Mouse (Mus musculus): Measurements from ENCODE around the gene Map3k12. TPM values are rescaled to one million over a fixed set of nuclear protein-coding genes. Genes with fewer than 3 reads are reported as not detected.
A peak's percentile ranks its signal among the peaks of the same experiment; 100 is the strongest.

Gene Map3k12
- total RNA-seq, 2 experiments from 2014 or later = 1.3 to 1.6 TPM

GRCm38 (mm10) chr15:102461430-102462075 lies 55.3 kb downstream of the Map3k12 start:
- Histone ChIP-seq H3K27ac (peak overlapping the region; percentile 89; the same call in 1 of the 2 replicates), H3K4me3 (peak overlapping the region; percentile 79; the same call in 1 of the 2 replicates)
- no peak for DNase-seq
- intact Hi-C loops (cut with DNase I) = no loop called here
- no peak for TF ChIP-seq CTCF (IDR thresholded peaks at IDR 0.05)

- Histone ChIP-seq H3K27ac (peak overlapping the region; percentile 89), H3K4me3 (peak overlapping the region; percentile 79)
- no peak for DNase-seq
- intact Hi-C loops (cut with DNase I) = no loop called here
- TF ChIP-seq CTCF (IDR thresholded peaks at IDR 0.05) = no peak
These were observed 55.9 kb downstream of the Map3k12 start for GRCm38 (mm10) chr15:102460971-102461370.

- Histone ChIP-seq H3K27ac (peak overlapping the region; percentile 89), H3K4me3 (peak overlapping the region; percentile 79)
- no peak for TF ChIP-seq CTCF (IDR thresholded peaks at IDR 0.05)
- DNase-seq = no peak
- intact Hi-C loops (cut with DNase I) = no loop called here
These were observed 56.5 kb downstream of the Map3k12 start for GRCm38 (mm10) chr15:102460409-102460808.

GRCm38 (mm10) chr15:102459847-102460246 lies 57.0 kb downstream of the Map3k12 start:
- intact Hi-C loops (cut with DNase I) = no loop called here
- no peak for DNase-seq
- Histone ChIP-seq H3K27ac (peak overlapping the region; percentile 89), H3K4me3 (peak overlapping the region; percentile 79)
- TF ChIP-seq CTCF (IDR thresholded peaks at IDR 0.05) = no peak

GRCm38 (mm10) chr15:102459381-102459780 lies 57.5 kb downstream of the Map3k12 start:
- DNase-seq = no peak
- TF ChIP-seq CTCF (IDR thresholded peaks at IDR 0.05) = no peak
- H3K27ac ChIP-seq = peak overlapping the region; percentile 89
- peak overlapping the region; percentile 79 for H3K4me3 ChIP-seq
- intact Hi-C loops (cut with DNase I) = no loop called here

GRCm38 (mm10) chr15:102458904-102459317 lies 58.0 kb downstream of the Map3k12 start, which contains the start of gene Prr13:
TSS of gene Prr13 (plus strand) at chr15:102459028.
- peak; percentile 91 for DNase-seq
- Histone ChIP-seq H3K4me3 (peak within 1 kb of the TSS; percentile 79), H3K27ac (peak within 1 kb of the TSS; percentile 89)
- TF ChIP-seq CTCF (IDR thresholded peaks at IDR 0.05) = peak; percentile 73
- intact Hi-C loops (cut with DNase I) = no loop called here

GRCm38 (mm10) chr15:102458050-102458736 lies 58.7 kb downstream of the Map3k12 start:
- intact Hi-C loops (cut with DNase I) = no loop called here
- Histone ChIP-seq H3K4me3 (peak overlapping the region; percentile 79), H3K27ac (peak overlapping the region; percentile 89)
- TF ChIP-seq CTCF (IDR thresholded peaks at IDR 0.05) = no peak
- no peak for DNase-seq

GRCm38 (mm10) chr15:102455993-102456392 lies 60.9 kb downstream of the Map3k12 start:
- no peak for DNase-seq
- Histone ChIP-seq H3K4me3 (no peak overlapping the region), H3K27ac (no peak overlapping the region)
- TF ChIP-seq CTCF (IDR thresholded peaks at IDR 0.05) = peak; percentile 50
- intact Hi-C loops (cut with DNase I) = no loop called here

GRCm38 (mm10) chr15:102451666-102452430 lies 65.0 kb downstream of the Map3k12 start:
- peak; percentile 84 for DNase-seq
- peak overlapping the region; percentile 77 for H3K27ac ChIP-seq
- H3K4me3 ChIP-seq = peak overlapping the region; percentile 53
- intact Hi-C loops (cut with DNase I) = no loop called here
- no peak for TF ChIP-seq CTCF (IDR thresholded peaks at IDR 0.05)

GRCm38 (mm10) chr15:102450928-102451327 lies 65.9 kb downstream of the Map3k12 start:
- Histone ChIP-seq H3K4me3 (peak overlapping the region; percentile 40), H3K27ac (no peak overlapping the region; the same call in 1 of the 2 replicates)
- intact Hi-C loops (cut with DNase I) = no loop called here
- no peak for TF ChIP-seq CTCF (IDR thresholded peaks at IDR 0.05)
- DNase-seq = no peak

GRCm38 (mm10) chr15:102449366-102449765 lies 67.5 kb downstream of the Map3k12 start:
- H3K4me3 ChIP-seq = no peak overlapping the region
- no peak overlapping the region for H3K27ac ChIP-seq
- intact Hi-C loops (cut with DNase I) = no loop called here
- no peak for DNase-seq
- no peak for TF ChIP-seq CTCF (IDR thresholded peaks at IDR 0.05)

Other genes with a start within 250 kb of the Map3k12 start
- gene Gm9918, start 246.5 kb downstream of the Map3k12 start, total RNA-seq (2021) = not detected
- 10 to 100 TPM; 14.2 TPM for gene Mfsd5, start 237.6 kb downstream of the Map3k12 start, total RNA-seq (2021)
- gene Espl1, start 220.8 kb downstream of the Map3k12 start, total RNA-seq (2021) = under 1 TPM; 0.06 to 0.31 TPM
- 100 to 1,000 TPM; 232 to 252 TPM for gene Pfdn5, start 190.9 kb downstream of the Map3k12 start, total RNA-seq (2021)
- 10 to 100 TPM; 15.6 to 16.0 TPM for gene Myg1, start 185.4 kb downstream of the Map3k12 start, total RNA-seq (2021)
- 1 to 10 TPM; 5.7 to 7.8 TPM for gene Aaas, start 166.3 kb downstream of the Map3k12 start, total RNA-seq (2021)
- not detected for gene Sp7, start 149.9 kb downstream of the Map3k12 start, total RNA-seq (2021)
- 10 to 100 TPM; 23.0 to 25.1 TPM for gene Sp1, start 110.9 kb downstream of the Map3k12 start, total RNA-seq (2021)
- gene Amhr2, start 71.7 kb downstream of the Map3k12 start, total RNA-seq (2021) = 1 to 10 TPM; 7.2 to 9.5 TPM
- 10 to 100 TPM; 17.3 to 18.2 TPM for gene Prr13, start 58.0 kb downstream of the Map3k12 start, total RNA-seq (2021)
- 100 to 1,000 TPM; 401 to 459 TPM for gene Pcbp2, start 46.5 kb downstream of the Map3k12 start, total RNA-seq (2021)
- not detected for gene Gm10337, start 13.3 kb downstream of the Map3k12 start, total RNA-seq (2021)
- gene Tarbp2, start 1.1 kb upstream of the Map3k12 start, total RNA-seq (2021) = 10 to 100 TPM; 33.0 to 37.0 TPM
- 1 to 10 TPM; 2.6 TPM for gene Npff, start 7.9 kb upstream of the Map3k12 start, total RNA-seq (2021)
- gene Gm28047, start 108.0 kb upstream of the Map3k12 start, total RNA-seq (2021) = 1 to 10 TPM in 1 of 2 experiments, not detected in 1; 1.8 TPM
- gene Atf7, start 108.4 kb upstream of the Map3k12 start, total RNA-seq (2021) = 10 to 100 TPM; 60.2 to 62.5 TPM
- gene Atp5g2, start 155.3 kb upstream of the Map3k12 start, total RNA-seq (2021) = 10 to 100 TPM; 25.6 to 33.1 TPM
- 10 to 100 TPM; 67.7 to 70.2 TPM for gene Calcoco1, start 205.1 kb upstream of the Map3k12 start, total RNA-seq (2021)